Mouse (Mus musculus) hematopoietic stem cell, adult 5-6 weeks (primary cell): ENCODE measurements at regions not wholly inside any gene's neighbourhood (a gene's known extent, or its start where the extent isn't known, plus 50 kb on each side); places are given as distances from the start of the nearest gene placed in this dataset.

Experiments used
- ATAC-seq, 2 experiments: fragments of 125-278 bp in 1 of 2; replicated peaks in 1 of 2; 2 replicates each; pipeline ENCODE4 v1.8.0; 2016 to 2017; ENCODE audit warnings: inconsistent platforms in 2 of 2, mild to moderate bottlenecking in 2 of 2, moderate number of reproducible peaks in 2 of 2, low read depth in 1 of 2, moderate TSS enrichment in 1 of 2; ENCODE audit not compliant: low FRiP score in 2 of 2, poor library complexity in 2 of 2, severe bottlenecking in 2 of 2, insufficient read depth in 1 of 2, low TSS enrichment in 1 of 2

DNA sequence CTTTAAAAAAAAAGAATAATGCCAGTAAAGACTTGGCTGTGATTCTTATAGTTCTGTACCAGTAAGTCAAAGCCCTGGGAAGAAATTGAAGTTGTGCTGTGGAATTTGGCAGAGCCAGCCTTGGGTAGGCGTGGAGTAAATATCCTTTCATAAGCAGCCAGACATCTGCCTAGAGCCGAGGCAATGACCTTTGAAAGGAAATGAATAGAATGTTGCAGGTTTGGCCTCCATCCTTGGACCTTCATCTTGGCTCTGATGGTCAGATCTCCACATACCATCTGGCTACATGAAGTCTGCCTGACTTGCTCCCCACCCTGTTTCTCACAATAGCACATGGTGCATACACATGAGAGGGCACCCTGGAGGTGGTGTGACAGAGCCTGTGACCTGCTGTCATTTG, 174.9 kb upstream of the Nmur2 start:
- ATAC-seq, result no peak

DNA sequence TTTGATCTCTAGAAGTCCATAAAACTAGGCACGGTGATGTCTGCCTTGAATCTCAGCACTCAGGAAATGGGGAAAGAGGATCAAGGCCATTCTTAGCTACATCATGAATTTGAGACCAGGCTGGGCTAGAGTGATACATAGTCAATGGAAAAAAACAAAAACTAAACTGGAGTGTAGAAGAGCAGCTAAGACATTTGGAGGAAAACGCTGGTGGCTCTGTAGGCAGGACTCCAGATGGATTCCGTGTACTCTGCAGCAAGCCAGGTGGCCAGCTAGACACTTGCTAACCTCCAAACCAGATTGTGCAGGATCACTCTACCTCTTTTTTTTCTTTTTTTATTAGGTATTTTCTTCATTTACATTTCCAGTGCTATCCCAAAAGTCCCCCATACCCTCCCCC, 161.0 kb upstream of the Nmur2 start:
- ATAC-seq, result no peak

DNA sequence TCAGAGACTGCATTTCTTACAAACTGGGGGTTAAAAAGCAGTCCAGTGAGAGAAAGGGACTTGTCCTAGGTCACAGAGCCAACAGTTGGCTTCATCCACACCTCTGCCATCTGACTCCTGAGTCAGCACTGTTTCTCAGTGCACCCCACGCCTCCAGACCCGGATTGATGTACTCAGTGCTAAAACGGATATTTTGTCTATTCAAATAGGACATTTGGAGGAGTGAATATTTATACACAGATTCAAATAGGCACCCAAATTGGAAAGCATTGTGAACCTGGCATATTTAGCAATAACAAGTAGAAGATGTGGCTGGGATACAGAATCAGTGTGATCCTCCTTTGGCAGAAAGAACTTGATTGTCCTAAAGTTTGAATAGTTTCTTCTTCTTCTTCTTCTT, 154.5 kb upstream of the Nmur2 start:
- ATAC-seq, result no peak

DNA sequence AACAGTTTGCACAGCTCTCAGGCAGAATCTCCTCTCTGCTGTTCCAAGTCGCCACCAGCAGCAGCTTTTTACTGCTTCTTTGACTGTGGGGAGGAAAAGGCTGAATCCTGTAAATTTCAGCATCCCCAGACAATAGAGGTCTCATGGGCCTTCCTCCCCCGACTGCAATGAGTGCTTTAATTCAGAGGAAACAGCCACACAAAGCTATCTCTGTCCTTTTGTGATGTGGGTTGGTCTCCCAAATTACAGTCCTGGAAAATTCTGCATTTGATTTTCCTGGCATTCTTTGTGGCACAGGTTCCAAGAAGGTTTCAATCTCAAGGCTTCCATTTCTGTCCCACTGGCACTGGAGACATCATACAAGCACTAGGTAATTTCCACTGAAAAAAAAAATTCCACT, 152.6 kb upstream of the Nmur2 start:
- ATAC-seq, result no peak

DNA sequence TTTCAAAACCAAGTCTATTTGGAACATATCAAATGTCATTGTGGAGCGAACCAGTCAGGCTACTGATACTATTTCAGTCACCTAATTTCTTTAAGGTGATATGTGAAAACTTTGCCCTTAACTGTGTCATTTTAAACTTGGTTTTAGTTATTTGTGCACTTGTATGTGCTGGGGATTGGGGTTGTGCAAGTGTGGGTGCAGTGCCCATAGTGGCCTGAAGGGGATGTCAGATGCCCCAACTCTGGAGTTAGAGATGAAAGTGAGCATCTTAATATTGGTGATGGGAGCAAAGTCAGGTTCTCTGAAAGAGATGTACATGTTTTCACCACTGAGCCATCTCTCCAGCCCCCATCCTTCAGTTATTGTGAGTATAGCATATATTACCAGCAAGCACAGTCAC, 133.1 kb upstream of the Nmur2 start:
- ATAC-seq, result no peak

DNA sequence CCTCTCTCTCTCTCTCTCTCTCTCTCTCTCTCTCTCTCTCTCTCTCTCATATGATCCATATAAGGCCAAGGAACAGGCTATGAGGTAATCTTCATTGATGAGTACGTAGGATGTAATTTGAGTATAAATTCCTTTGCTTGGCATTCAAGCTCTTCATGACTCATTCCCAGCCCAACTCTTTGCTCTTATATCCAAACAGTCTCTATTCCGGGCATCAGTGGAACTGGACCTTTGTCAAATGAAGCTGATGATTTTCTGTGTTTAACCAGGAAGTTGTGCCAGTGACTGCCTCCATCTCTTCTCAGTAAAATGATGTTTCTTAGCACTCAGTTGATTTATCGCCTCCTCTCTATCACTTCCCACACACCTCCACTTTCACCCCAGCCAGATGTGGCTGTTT, 132.4 kb upstream of the Nmur2 start:
- no peak for ATAC-seq

DNA sequence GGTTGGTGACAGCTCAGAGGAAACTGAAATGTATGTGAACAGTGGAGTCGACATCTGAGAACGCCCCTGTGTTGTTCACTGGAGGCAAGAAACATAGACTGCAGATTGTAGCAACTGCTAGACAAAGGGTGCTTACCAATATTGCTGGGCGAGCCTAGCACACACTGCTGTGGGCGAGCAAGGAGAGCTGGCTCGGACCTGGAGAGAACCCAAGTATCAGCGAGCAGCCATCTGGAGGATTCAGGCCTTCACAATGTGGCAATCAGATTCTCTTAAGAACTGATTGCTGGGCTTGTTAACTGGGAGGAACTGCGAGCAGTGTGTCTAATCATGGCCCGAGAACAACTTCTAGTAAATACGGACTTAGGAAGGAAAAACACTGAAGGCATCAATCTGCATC, 128.8 kb upstream of the Nmur2 start:
- no peak for ATAC-seq

DNA sequence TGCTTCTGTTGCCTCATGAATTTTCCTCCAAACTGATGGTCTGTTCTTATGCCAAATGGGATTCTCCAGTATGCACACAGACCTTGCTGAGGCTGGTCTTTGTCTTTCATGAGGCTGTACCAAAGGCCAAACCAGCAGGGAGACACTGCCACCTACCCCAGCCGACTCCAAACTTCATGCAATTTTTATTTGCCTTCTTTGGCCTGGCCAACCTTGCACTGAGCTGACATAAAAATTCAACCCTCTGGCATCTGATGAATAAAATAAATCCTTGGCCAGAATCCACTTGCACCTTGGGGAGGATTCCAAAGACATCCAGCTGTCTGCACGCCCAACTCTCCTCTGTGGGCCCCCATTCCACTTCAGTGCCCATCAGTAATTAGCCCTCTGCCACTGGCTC, 126.0 kb upstream of the Nmur2 start:
- no peak for ATAC-seq

DNA sequence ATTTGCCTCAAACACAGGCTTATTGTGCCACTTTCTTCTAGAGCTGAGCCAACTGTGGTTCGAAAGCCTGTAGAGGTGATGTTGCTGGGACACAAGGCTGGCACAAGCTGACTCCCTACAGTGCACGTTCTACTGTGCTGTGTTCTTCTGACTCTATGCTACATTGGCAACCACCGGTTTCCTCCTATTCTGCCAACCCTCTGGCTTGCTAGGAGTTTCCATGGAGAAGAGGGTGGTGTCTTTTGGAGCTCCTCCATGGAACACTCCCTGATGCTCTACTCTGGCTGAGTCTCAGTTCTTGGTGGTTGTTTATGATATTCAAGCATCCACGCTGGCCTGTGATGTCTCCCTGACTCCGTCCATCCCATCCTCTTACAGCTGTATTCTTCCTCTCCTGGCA, 124.9 kb upstream of the Nmur2 start:
- ATAC-seq, result no peak

DNA sequence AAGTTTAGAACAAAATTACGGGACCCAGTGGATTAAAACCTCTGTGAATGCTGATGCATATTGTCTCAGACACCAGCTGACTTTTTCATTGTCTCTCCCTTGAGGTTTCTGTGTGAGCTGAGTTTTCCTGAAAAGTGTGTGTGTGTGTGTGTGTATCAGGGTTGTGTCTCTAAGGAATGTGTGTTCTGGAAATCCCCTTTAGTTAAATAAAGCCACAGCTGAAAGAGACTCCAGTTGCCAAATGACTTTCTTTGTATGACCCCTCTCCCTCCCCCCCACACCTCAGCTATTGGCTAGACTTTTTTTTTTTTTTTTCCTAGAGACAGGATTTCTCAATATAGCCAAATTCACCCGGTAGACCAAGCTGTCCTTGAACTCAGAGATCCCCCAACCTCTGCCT, 119.5 kb upstream of the Nmur2 start:
- ATAC-seq, result no peak

DNA sequence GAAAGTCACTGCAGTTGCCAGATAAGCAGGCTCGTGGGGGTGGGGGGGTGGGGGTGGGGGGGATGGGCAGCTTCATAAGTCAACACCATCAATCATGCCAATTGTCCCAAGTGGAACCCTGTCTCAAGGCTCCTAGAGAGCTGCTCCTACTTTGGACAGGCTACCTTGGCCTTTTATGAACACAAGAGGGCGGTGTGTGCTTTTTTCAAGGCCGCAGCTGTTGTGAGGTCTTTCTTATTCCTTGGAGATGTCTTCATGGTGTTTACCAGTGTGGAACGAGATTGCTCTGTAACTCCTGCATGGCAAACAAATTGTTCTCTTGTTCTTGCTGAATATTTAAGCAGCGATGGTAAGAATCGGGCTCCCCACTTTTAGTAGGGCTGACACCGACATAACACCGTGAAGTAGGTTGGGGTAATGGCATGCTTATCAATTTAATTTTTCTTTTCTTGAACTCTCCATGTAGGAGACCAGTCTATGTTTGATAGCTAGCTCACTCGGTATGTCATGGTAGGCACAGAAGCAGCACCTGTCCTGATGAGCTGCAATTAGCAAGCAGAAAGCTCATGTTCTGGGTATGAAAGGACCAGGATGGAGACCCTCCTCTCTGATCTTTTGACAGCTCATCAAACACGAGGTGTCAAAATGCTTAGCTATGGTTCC, 118.7 kb upstream of the Nmur2 start:
- ATAC-seq, result no peak

DNA sequence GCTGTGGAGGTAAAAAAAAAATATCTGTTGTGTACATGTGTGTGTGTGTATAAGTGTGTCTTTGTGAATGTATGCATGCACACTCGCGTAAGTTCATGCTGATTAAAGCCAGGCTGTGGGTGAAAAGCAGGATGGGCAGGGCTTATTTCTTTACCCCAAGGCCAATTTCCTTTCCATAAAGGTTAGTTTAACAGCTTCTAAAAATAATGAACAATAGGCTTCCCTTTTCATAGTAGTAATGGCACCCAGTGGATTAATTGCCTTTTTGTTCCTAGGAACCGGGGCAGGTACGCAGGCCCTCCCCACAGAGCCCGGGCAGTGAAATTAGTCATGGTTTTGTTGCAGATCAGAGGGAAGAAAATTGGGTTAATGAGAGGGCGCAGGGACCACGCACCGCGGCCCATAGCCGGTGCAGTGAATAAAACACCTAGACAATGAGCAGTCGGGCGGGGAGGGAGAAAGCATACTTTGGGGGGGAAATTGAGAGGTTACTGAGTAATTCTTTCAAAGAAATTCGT, 110.1 kb upstream of the Nmur2 start:
- no peak for ATAC-seq

DNA sequence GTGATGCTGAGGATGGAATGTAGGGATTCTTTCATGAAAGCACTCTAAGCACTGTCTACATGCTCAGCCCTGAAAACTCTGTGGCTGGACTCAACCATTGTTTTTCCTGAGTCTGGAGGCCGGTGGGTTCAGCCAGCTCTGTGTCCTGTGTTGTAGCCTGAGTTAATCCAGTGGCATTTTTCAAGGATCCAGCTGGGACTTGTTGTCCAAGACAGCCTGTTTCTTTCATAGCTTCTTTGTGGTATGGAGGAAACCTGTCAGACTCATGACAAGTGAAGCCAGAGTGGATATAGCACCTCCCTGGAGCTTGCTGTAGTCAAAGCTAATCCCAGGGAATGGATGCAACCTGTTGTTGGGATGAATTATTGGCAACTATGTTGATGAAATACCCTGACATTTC, 108.9 kb upstream of the Nmur2 start:
- no peak for ATAC-seq

DNA sequence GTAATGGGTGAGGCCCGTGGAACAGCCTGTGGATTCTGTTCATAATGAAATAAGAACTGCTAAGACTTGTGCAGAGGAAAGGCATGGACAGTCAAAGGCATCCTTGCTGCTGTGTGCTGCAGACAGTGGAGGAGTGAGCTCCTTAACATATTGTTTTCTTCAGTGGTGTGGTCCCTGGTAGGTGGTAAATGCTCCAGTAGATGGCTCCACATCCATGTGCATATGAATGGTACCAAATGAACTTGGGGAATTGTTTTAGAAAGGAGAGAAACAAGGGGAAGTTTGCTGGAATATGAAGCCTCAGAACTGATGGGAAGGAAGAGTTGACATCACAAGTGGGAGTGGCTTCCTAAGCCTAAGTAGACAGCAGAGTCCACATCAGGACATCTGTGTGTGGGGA, 108.1 kb upstream of the Nmur2 start:
- ATAC-seq, result no peak

DNA sequence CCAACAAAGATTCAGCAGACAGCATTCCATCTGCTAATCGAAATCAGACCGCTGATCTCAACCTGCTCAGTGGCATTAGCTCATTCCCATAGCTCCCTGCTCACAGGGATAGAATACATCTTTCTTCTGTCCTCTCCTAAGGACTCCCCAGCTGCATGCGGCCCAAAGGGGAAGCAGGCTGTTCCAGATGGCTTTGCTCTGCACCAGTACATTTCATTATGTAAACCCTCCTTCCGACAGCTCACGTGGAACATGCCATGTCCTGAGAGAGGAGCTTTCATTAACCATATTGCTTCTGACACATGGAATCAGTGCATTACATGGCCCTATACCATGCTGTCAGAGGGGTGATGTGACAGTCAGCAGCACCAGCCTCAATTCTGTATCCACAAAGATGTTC, 105.9 kb upstream of the Nmur2 start:
- ATAC-seq, result no peak

DNA sequence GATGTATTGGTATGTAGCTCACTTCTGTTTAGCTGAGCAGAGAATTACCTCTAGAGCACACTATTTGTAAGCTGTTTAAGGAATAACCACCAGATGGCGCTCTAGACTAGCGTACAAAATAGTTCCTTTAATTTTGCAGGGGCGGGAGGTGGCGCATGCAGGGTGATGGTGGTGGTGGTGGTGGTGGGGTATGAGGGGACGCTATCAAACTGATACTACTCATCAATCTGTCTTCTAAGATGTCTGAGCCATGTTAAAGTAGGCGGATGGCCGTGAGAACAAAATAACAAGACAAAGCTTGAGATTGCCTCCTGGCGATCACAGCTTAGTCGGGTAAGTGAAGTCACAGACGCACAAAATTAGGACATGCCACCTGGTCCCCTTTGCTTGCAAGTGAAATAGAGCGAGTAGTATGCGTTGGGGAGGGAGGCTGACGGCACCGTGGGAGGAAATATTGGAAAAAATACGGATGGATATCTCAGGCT, 90.6 kb upstream of the Nmur2 start:
- ATAC-seq, result 0 out of 4 replicates have a peak, but pooled peaks of 1 of the 2 experiments have one; percentile 56

DNA sequence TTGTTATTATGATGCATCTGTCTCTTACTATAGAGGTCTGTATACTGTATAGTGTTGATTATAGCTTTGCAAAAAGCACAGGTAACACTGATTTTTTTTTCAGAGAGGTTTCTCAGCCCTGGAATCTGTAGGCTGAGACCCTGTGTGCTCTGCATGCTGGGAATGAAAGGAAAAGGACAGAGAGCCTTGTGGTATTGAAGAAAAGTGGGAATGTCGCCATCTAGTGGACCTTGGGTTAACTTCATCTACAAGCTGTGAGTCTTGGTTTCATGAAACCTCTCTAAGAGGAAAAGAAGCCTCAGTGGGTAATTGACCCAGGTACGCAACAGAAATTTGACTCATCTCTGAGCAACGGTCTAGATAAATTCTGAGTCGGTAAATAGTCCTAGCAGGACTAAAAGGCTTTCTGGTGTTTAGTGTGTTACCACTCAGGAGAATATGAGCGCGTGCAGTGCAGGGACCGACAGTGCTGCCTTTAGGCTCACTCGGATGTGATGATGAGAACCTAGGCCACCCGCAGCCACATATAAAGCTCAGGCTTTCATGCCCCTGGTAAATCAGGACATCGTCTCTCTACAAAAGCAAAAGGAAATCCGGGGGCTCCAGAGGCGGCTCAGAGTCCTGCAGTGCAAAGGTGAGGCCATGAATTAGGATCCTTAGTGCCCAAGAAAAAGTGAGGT, 75.9 kb upstream of the Nmur2 start:
- peak in 1 of 2 experiments; percentile 65; a peak in 2 of 4 replicates for ATAC-seq

DNA sequence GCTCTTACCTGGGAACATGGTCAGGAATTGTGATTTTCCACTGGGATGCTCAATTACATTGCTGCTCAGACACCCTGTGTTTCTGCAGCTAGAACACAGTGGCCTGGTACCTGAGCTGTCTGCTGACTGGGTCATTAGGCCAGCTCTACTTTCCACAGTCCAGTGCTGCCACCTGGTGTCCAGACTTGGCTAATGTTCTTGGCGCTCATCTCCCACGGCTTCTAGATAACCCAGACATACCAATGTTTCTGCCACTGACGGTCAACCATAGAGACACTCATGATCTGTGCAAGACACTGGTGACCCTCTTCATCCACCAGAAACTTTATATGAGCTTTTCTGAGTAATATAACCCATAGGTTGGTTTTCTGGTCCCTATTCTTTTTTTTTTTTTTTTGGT, 67.1 kb upstream of the Nmur2 start:
- ATAC-seq, result peak; percentile 72 to 83

DNA sequence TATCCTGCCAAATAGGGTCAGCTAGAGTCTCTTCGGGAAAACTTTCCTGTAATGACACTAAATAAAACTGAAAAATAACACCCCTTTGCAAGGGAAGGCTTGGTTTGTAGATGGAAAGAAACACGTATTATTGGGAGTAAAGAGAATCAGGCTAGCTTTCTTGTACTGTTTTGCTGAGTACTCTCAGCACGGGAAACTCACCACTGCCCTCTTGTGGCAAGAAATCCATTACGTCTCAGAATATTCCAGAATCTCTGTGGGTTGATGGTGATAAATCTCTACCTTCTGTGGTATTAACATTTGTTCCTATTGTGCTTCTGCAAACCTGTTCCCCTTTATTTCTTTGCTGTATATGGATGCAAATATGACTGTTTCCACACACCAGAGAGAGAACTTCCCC, 64.8 kb upstream of the Nmur2 start:
- peak; percentile 32 to 48; a peak in 1 of 4 replicates for ATAC-seq
